Mouse (Mus musculus): Measurements from ENCODE around the gene Gm21903. TPM values are rescaled to one million over a fixed set of nuclear protein-coding genes. Genes with fewer than 3 reads are reported as not detected.
A peak's percentile ranks its signal among the peaks of the same experiment; 100 is the strongest.
"Not testable (repeated sequence)": the region's sequence is repeated elsewhere in the genome, so short reads cannot be mapped to it uniquely, and the experiment has no call there.

Gm21903 gene
- polyA plus RNA-seq (2015; fragmentation: Nextera tagmentation; extraction: Ambion mirVana), result not detected in 2 replicates

DNA sequence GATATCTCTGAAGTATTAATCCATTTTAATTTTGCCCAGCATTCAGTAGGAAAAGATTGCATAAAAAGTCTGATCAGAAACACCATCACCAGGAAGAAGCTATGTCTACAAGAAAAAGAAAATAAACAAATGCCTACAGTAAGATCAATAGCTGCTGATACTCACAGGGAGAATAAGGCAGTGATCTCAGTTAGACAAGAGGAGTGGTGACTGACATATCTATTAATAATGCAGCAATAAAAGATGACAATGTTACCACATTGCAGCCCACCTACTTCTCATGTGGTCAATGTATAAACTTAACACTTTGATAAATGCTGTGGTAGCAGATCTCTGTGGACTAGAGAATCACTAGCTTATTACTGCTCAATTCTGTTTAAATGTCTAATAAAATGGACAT is at the start of gene Gm21903:
TSS of gene Gm21903 (minus strand) at position 101 of the 400 bp plus-strand sequence.
- no peak within 1 kb of the TSS for H3K27ac ChIP-seq (ENCODE audit: low read length)
- H3K4me3 ChIP-seq (replicated peaks; ENCODE audit: low read length), result no peak within 1 kb of the TSS
- no peaks in the 10 kb centered on the region for H3K9me3 ChIP-seq (replicated peaks; ENCODE audit: control insufficient read depth, low read length)
- no peak for ATAC-seq (ENCODE audit: insufficient read depth, low FRiP score)
- H3K36me3 ChIP-seq (ENCODE audit: control insufficient read depth, insufficient read depth, low read length), result no peaks in the 10 kb centered on the region
- H3K4me1 ChIP-seq (ENCODE audit: control insufficient read depth, insufficient read depth, low read length), result no peaks in the 10 kb centered on the region
- no peak within 1 kb of the TSS for H3K9ac ChIP-seq (ENCODE audit: low read length)
- H3K27me3 ChIP-seq (ENCODE audit: control insufficient read depth, insufficient read depth, low read length), result no peaks in the 10 kb centered on the region
- no peak within 1 kb of the TSS for H3K4me2 ChIP-seq (ENCODE audit: low read depth, low read length)

DNA sequence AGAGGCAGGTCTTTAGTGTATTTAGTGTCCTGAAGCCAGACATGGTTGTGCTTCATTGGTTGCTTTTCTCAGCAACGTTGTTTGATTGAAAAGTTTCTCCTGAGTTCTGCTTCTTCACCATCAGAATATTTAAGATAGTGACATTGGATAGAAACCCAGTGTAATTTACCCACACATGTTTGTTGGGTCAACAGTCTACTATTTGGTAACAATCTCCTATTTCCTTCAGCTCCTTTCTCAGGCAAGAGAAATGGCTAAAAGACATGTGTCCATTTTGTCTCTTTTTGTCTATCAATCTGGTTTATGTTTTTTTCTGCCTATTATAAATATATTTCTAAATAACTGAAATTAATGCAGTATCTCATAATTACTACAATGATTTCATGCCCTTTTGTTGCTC is 33.8 kb upstream of the Gm21903 start, which contains the start of gene Esp23:
TSS of gene Esp23 (minus strand) at position 101 of the 400 bp plus-strand sequence.
- Histone ChIP-seq H3K4me2 (ENCODE audit: low read depth, low read length) (no peak within 1 kb of the TSS), H3K9me3 (replicated peaks; ENCODE audit: control insufficient read depth, low read length) (no peaks in the 10 kb centered on the region)
- 37% methylated on average over 1 of the region's 1 CpGs for WGBS

DNA sequence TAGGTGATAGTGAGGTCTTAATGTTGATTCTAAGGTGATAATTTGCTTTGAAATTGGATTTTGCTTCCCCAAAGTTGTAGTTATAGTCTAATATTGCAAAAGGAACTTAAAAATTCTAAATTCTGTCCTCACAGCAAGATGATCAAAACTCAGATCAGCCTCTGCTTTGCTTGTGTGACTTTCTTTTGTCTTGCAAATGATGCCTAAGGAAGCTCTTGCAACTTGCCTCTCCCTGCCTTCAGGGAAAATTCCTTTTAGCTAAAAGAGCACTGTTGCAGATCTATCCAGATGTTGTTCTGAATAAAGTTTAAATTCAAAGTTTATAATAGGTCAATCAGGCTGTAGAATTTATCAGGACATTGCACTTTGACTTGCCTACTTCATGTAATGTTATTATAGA is 20.5 kb upstream of the Gm21903 start:
- H3K9ac ChIP-seq (ENCODE audit: low read length), result no peak overlapping the region
- no peak for ATAC-seq (ENCODE audit: insufficient read depth, low FRiP score)

More for the DNA sequence above, 33.8 kb upstream of the Gm21903 start, which contains the start of gene Esp23:
- no peaks in the 10 kb centered on the region for H3K36me3 ChIP-seq (ENCODE audit: control insufficient read depth, insufficient read depth, low read length)
- no peak within 1 kb of the TSS for H3K27ac ChIP-seq (ENCODE audit: low read length)
- H3K9ac ChIP-seq (ENCODE audit: low read length), result no peak within 1 kb of the TSS
- no peak within 1 kb of the TSS for H3K4me3 ChIP-seq (replicated peaks; ENCODE audit: low read length)
- no peak for ATAC-seq (ENCODE audit: insufficient read depth, low FRiP score)
- H3K27me3 ChIP-seq (ENCODE audit: control insufficient read depth, insufficient read depth, low read length), result no peaks in the 10 kb centered on the region
- no peaks in the 10 kb centered on the region for H3K4me1 ChIP-seq (ENCODE audit: control insufficient read depth, insufficient read depth, low read length)

DNA sequence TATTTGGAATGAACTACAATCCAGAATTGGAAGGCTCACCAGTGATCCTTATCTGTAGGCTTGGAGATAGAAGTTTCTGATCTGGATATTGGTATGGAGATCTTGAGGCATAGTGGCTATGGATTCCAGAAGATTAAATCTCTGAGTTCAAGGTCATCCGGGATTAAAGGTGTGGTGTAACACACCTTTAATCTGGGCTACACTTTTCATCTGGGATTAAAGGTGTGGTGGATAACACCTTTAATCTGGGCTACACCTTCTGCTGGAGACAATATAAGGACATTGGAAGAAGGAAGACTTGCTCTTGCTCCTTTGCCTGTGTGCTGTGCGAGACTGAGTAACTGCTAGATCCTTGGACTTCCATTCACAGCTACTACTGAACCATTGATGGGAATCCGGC is 6.7 kb downstream of the Gm21903 start, which contains the start of gene Esp24:
TSS of gene Esp24 (plus strand) at position 301 of the 400 bp plus-strand sequence.
- 89% methylated on average over 3 of the region's 3 CpGs for WGBS
- H3K4me2 ChIP-seq (ENCODE audit: low read depth, low read length); H3K9ac ChIP-seq (ENCODE audit: low read length); H3K9me3 ChIP-seq (replicated peaks; ENCODE audit: control insufficient read depth, low read length); H3K4me1 ChIP-seq (ENCODE audit: control insufficient read depth, insufficient read depth, low read length); H3K4me3 ChIP-seq (replicated peaks; ENCODE audit: low read length); H3K27ac ChIP-seq (ENCODE audit: low read length); H3K27me3 ChIP-seq (ENCODE audit: control insufficient read depth, insufficient read depth, low read length); H3K36me3 ChIP-seq (ENCODE audit: control insufficient read depth, insufficient read depth, low read length); ATAC-seq (ENCODE audit: insufficient read depth, low FRiP score): not testable (repeated sequence)

More for the DNA sequence above, 20.5 kb upstream of the Gm21903 start:
- H3K27me3 ChIP-seq (ENCODE audit: control insufficient read depth, insufficient read depth, low read length), result no peaks in the 10 kb centered on the region
- H3K4me1 ChIP-seq (ENCODE audit: control insufficient read depth, insufficient read depth, low read length), result no peaks in the 10 kb centered on the region
- H3K36me3 ChIP-seq (ENCODE audit: control insufficient read depth, insufficient read depth, low read length), result no peaks in the 10 kb centered on the region
- H3K27ac ChIP-seq (ENCODE audit: low read length), result no peak overlapping the region
- no peak overlapping the region for H3K4me3 ChIP-seq (replicated peaks; ENCODE audit: low read length)
- H3K4me2 ChIP-seq (ENCODE audit: low read depth, low read length), result no peak overlapping the region
- H3K9me3 ChIP-seq (replicated peaks; ENCODE audit: control insufficient read depth, low read length), result 0 out of 2 replicates have a peak, but pooled peaks cover 3% of the 10 kb centered on the region

DNA sequence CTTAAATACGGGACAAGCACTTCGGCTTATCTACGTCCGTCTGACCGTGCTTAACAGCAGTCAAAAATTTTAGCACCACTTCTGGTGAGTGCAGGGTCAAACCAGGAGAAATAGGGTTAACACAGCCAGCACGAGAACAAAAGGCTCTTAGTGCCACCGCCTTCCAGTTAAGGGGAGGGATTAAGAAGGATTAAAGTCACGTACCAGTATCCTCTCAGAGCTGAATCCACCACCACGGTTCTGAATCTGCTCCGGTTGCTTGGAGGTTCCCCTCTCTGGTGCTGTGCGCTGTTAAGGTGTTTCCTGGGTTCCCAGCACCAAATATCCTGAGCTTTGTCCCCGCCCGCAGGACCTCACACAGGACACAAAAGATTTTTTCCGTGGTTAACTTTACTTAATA is 26.0 kb downstream of the Gm21903 start:
- no peaks in the 10 kb centered on the region for H3K36me3 ChIP-seq (ENCODE audit: control insufficient read depth, insufficient read depth, low read length)
- no peaks in the 10 kb centered on the region for H3K4me1 ChIP-seq (ENCODE audit: control insufficient read depth, insufficient read depth, low read length)
- no peak overlapping the region for H3K4me3 ChIP-seq (replicated peaks; ENCODE audit: low read length)
- no peaks in the 10 kb centered on the region for H3K27me3 ChIP-seq (ENCODE audit: control insufficient read depth, insufficient read depth, low read length)
- no peaks in the 10 kb centered on the region; the same call in 1 of the 2 replicates for H3K9me3 ChIP-seq (replicated peaks; ENCODE audit: control insufficient read depth, low read length)
- H3K4me2 ChIP-seq (ENCODE audit: low read depth, low read length), result no peak overlapping the region
- H3K27ac ChIP-seq (ENCODE audit: low read length), result no peak overlapping the region
- no peak for ATAC-seq (ENCODE audit: insufficient read depth, low FRiP score)
- no peak overlapping the region for H3K9ac ChIP-seq (ENCODE audit: low read length)
- 64% methylated on average over 14 of the region's 14 CpGs for WGBS

DNA sequence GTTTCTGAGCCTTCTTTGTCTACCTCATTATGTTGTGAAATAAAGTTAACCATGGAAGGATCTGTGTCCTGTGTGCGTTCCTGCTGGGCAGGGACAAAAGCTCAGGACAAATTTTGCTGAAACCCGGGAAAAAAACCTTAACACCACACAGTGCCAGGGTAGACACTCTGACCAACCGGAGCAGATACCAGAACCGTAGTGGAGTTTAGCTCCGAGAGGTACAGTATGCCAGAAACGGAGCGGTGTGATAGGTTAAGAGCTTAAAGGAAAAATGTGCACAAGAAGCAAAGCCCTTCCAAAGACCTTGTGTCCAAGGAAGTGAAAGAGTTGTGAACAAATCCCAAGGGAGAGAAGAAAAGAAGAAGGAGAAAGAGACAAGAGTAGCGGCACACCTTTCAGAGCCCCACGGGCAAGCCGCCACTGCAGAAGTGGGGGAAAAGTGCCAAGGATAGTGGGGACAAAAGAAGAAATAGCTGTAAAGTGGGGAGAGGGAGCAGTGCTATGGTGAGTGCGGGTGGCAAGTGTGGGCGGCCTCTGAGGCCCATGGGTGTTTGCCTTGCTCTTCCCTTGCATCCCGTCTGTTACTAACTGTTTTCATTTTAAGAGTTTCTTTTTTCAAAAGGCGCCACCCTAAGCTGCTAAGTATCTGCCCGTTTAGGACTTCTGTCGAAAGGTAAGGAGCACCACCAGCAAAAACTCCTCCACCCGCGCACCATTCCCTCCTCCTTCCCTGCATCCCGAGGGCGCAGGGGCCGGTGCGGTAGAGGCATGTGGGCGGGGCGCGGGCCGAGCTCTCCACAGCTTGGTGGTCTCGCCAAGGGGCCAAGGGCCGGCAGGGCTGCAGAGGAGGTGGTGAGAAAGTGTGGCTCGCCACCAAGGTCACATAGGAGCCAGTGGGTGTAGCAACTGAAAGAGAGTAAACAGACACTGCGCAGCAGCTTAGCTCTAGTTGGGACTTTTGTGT is 32.2 kb downstream of the Gm21903 start:
- H3K27ac ChIP-seq (ENCODE audit: low read length), result no peak overlapping the region
- no peaks in the 10 kb centered on the region for H3K27me3 ChIP-seq (ENCODE audit: control insufficient read depth, insufficient read depth, low read length)
- 40% methylated on average over 30 of the region's 30 CpGs for WGBS
- H3K4me1 ChIP-seq (ENCODE audit: control insufficient read depth, insufficient read depth, low read length), result no peaks in the 10 kb centered on the region
- peak overlapping the region; percentile 31; the same call in 1 of the 2 replicates for H3K4me2 ChIP-seq (ENCODE audit: low read depth, low read length)
- no peak for ATAC-seq (ENCODE audit: insufficient read depth, low FRiP score)
- no peak overlapping the region for H3K4me3 ChIP-seq (replicated peaks; ENCODE audit: low read length)
- H3K9ac ChIP-seq (ENCODE audit: low read length), result no peak overlapping the region
- H3K9me3 ChIP-seq (replicated peaks; ENCODE audit: control insufficient read depth, low read length), result no peaks in the 10 kb centered on the region; the same call in 1 of the 2 replicates
- H3K36me3 ChIP-seq (ENCODE audit: control insufficient read depth, insufficient read depth, low read length), result no peaks in the 10 kb centered on the region

DNA sequence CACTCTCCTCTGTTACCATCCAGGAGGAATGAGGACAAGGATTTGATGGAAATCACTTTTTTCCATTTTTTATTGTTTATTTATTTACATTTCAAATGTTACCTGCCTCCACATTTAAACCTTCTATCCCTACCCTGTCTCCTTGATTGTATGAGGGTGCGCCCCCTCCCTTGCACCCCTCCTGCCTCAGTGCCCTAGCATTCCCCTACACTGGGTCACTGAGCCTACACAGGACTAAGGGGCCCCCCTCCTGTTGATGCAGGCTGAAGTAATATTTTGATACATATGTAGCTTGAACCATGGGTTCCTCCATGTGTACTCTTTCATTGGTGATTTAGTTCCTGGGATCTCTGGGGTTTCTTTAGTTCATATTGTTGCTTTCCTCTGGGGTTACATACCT is 33.3 kb downstream of the Gm21903 start:
- no peaks in the 10 kb centered on the region for H3K4me1 ChIP-seq (ENCODE audit: control insufficient read depth, insufficient read depth, low read length)
- no peak overlapping the region for H3K4me2 ChIP-seq (ENCODE audit: low read depth, low read length)
- H3K9ac ChIP-seq (ENCODE audit: low read length), result no peak overlapping the region
- no peaks in the 10 kb centered on the region for H3K36me3 ChIP-seq (ENCODE audit: control insufficient read depth, insufficient read depth, low read length)
- ATAC-seq (ENCODE audit: insufficient read depth, low FRiP score), result no peak
- H3K27ac ChIP-seq (ENCODE audit: low read length), result no peak overlapping the region
- H3K27me3 ChIP-seq (ENCODE audit: control insufficient read depth, insufficient read depth, low read length), result no peaks in the 10 kb centered on the region
- H3K4me3 ChIP-seq (replicated peaks; ENCODE audit: low read length), result no peak overlapping the region
- 88% methylated on average over 1 of the region's 1 CpGs for WGBS
- no peaks in the 10 kb centered on the region; the same call in 1 of the 2 replicates for H3K9me3 ChIP-seq (replicated peaks; ENCODE audit: control insufficient read depth, low read length)

Other genes with a start within 250 kb of the Gm21903 start
- not detected in 2 replicates for gene Esp24, start 6.6 kb downstream of the Gm21903 start, polyA plus RNA-seq (2015; fragmentation: Nextera tagmentation; extraction: Ambion mirVana)
- not detected in 2 replicates for gene Esp23, start 33.7 kb upstream of the Gm21903 start, polyA plus RNA-seq (2015; fragmentation: Nextera tagmentation; extraction: Ambion mirVana)
- gene Esp22, start 52.0 kb upstream of the Gm21903 start, polyA plus RNA-seq (2015; fragmentation: Nextera tagmentation; extraction: Ambion mirVana), result not detected in 2 replicates

All from stomach, embryonic 16.5 days (tissue).